Mouse (Mus musculus) forebrain, embryonic 16.5 days (tissue): ENCODE measurements around the gene Cox7a1. TPM values are rescaled to one million over a fixed set of nuclear protein-coding genes. Genes with fewer than 3 reads are reported as not detected.

Source experiments
- ATAC-seq: fragments of 200-750 bp; cut with Nextera tagmentation; 2 replicates; pipeline ENCODE4 v1.8.0; 2017; ENCODE audit warnings: mild to moderate bottlenecking, moderate library complexity
- H3K27ac ChIP-seq: fragments of 300-500 bp; sonication (generic); 2 replicates; pipeline ENCODE4 v1.5.1; 2014; ENCODE audit warnings: low read length, control low read depth
- H3K27me3 ChIP-seq: fragments of 300-500 bp; sonication (generic); replicated peaks from 2 replicates; pipeline ENCODE4 v1.6.1; 2014; ENCODE audit warnings: low read length; ENCODE audit not compliant: control insufficient read depth, insufficient read depth
- H3K36me3 ChIP-seq: fragments of 300-500 bp; sonication (generic); 2 replicates; pipeline ENCODE4 v1.6.1; 2014; ENCODE audit not compliant: control insufficient read depth, insufficient read depth
- H3K4me1 ChIP-seq: fragments of 300-500 bp; sonication (generic); replicated peaks from 2 replicates; pipeline ENCODE4 v1.6.1; 2014; ENCODE audit warnings: low read length; ENCODE audit not compliant: control insufficient read depth, insufficient read depth
- H3K4me2 ChIP-seq: fragments of 300-500 bp; sonication (generic); 2 replicates; pipeline ENCODE4 v1.6.1; 2014; ENCODE audit warnings: mild to moderate bottlenecking, low read length, control low read depth
- H3K4me3 ChIP-seq: fragments of 300-500 bp; sonication (generic); replicated peaks from 2 replicates; pipeline ENCODE4 v1.5.1; 2014; ENCODE audit warnings: mild to moderate bottlenecking, low read length, control low read depth
- H3K9ac ChIP-seq: fragments of 300-500 bp; sonication (generic); replicated peaks from 2 replicates; pipeline ENCODE4 v1.6.1; 2014; ENCODE audit warnings: low read depth, low read length, control low read depth
- H3K9me3 ChIP-seq: fragments of 300-500 bp; sonication (generic); 2 replicates; pipeline ENCODE4 v1.6.1; 2016; ENCODE audit warnings: low read length; ENCODE audit not compliant: control insufficient read depth
- WGBS: fragments of 180-500 bp; shearing (Covaris S2); extraction: QIAGEN DNeasy Blood & Tissue Kit; methylation state at CpG from one replicate; pipeline ENCODE4 v1.1.7; 2014; 5-methylcytosine and 5-hydroxymethylcytosine counted together
- polyA plus RNA-seq: library from polyadenylated mRNA; unstranded; fragments of >200 nt; fragmentation: Nextera tagmentation; extraction: Ambion mirVana; gene quantifications from 2 replicates; pipeline ENCODE4 v1.2.1, GENCODE M21; 2015

Gene Cox7a1
- polyA plus RNA-seq, 1 experiment from 2014 or later: 4.1 TPM

DNA sequence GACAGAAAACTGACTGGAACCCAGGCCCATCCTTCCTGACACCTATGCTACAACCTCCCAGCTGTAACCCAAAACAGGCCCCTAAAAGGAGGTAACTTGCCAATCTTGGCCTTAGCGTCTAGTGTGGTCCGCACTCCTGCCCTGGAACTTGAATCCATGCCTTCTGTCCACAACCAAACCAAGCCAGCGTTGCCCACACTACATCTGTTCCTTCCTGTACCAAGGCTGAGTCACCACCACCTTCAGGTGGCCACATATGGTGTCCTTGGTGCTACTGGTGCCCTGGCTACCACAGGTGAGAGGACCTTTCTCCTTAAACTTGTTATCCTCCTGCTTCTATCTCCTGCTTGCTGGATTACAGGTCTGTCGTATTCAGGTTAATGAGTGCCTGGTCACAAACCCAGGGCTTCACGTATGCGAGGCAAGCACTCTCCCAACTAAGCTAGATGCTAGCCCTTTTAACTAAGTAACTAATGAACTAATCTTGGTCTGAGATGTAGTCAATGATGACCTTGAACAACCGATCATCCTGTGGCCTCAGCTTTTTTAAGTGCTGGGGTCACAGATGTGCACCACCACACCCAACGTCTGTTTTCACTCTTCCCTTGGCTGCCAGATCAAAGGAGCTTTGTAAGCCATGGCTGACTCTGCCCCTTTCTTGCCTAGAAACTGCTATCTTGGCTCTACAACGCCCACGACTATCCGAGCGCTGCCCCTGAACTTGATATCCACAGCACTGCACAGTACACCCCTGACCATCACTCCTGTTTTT, 4.6 kb downstream of the Cox7a1 start:
- WGBS: 88% methylated on average over 12 of the region's 12 CpGs
- H3K4me2 ChIP-seq: no peak overlapping the region

DNA sequence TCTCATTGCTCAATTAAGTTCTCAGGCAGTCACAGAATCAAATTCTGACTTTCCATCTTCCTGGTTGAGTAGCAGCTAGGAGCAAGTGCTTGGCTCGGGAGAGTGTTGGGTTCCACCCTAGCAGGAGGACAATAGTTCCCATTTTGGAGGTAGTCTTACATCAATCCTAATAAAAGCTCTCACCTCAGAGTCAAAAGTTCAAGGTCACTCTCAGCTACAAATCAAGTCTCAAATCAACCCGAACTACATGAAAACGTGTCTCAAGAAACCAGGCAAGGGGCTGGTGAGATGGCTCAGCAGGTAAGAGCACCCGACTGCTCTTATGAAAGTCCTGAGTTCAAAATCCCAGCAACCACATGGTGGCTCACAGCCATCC, 5.2 kb downstream of the Cox7a1 start:
- Histone ChIP-seq H3K27ac (no peak overlapping the region), H3K36me3 (peaks cover 35% of the 10 kb centered on the region), H3K4me3 (no peak overlapping the region), H3K27me3 (no peaks in the 10 kb centered on the region), H3K9ac (no peak overlapping the region), H3K4me2 (no peak overlapping the region), H3K9me3 (no peaks in the 10 kb centered on the region), H3K4me1 (peaks cover 15% of the 10 kb centered on the region)
- WGBS: 87% methylated on average over 4 of the region's 4 CpGs
- no peak for ATAC-seq

More for the DNA sequence above, 4.6 kb downstream of the Cox7a1 start:
- Histone ChIP-seq H3K9ac (no peak overlapping the region), H3K9me3 (no peaks in the 10 kb centered on the region), H3K36me3 (peaks cover 35% of the 10 kb centered on the region), H3K27me3 (no peaks in the 10 kb centered on the region), H3K4me3 (no peak overlapping the region), H3K4me1 (peaks cover 18% of the 10 kb centered on the region), H3K27ac (no peak overlapping the region)
- ATAC-seq: no peak

DNA sequence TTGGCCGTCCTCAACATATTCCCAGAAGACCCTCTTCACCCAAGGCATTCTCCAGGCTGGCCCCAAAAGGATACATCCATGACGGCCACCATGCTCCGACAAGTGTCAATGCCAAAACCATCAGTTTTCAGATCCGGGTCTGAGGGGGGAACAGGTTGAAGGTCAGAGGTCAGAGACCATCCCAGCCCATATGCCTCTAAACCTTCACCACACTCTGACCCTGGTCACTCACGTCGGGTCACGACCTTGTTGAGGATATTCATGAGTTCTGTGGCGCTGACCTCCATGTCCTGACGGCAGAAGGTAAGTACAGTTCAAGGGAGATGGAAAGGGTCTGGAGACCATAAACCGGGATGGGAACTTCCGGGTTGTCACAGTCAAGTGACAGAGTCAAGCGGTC, 8.1 kb downstream of the Cox7a1 start:
- Histone ChIP-seq H3K36me3 (peaks cover 27% of the 10 kb centered on the region), H3K27ac (no peak overlapping the region), H3K4me3 (no peak overlapping the region), H3K9ac (no peak overlapping the region), H3K4me1 (peaks cover 14% of the 10 kb centered on the region), H3K27me3 (no peaks in the 10 kb centered on the region), H3K9me3 (no peaks in the 10 kb centered on the region), H3K4me2 (no peak overlapping the region)
- ATAC-seq: no peak
- WGBS: 93% methylated on average over 12 of the region's 12 CpGs

DNA sequence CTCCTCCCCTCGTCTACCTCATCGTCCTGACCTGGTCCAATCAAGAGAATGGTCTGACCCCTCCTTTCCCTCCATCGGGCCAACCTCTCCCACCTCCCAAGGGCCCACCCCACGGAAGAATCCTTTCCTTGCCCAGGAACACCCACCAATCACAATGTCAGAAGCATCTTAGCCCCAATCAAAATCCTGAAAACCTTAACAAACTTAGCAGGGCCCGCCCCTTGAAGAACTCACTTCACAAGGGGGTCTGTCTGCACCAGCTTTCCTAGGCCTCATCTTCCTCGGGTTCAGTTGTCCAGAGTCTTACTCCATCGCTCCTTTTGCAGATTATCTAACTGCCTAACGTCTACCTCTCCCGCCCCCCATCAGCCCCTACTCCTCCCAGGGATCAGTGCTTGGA, 9.1 kb downstream of the Cox7a1 start:
- peak overlapping the region; percentile 83 for H3K4me3 ChIP-seq
- peaks cover 19% of the 10 kb centered on the region for H3K36me3 ChIP-seq
- H3K4me1 ChIP-seq: peaks cover 14% of the 10 kb centered on the region
- no peaks in the 10 kb centered on the region for H3K27me3 ChIP-seq
- H3K9ac ChIP-seq: peak overlapping the region; percentile 77
- no peaks in the 10 kb centered on the region for H3K9me3 ChIP-seq
- ATAC-seq: no peak
- peak overlapping the region; percentile 68 for H3K4me2 ChIP-seq
- H3K27ac ChIP-seq: no peak overlapping the region
- 15% methylated on average over 9 of the region's 9 CpGs for WGBS

DNA sequence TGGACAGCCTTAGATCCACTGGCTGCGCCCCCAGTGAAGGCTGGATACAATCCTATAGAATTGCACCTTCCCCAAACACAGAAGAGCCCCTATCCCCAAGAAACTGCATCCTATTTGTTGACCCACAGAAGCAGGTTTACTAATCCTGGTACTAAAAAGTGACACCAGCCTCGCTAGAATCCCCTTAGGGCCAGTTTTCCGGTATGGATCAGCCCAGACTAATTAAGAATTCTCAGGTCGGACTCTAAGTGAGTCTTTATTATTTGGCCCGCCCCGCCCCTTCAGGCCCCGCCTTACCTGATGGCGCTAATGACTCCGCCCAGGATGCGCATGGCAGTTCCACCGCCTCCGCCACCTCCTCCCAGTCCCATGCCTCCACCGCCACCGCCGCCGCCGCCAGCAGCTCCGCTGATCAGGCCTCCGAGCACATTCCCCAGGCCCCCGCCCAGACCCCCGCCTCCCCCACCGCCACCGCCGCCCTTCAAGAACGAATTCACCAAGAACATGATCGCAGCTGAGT, 9.7 kb downstream of the Cox7a1 start:
- H3K4me2 ChIP-seq: peak overlapping the region; percentile 68
- H3K4me1 ChIP-seq: peaks cover 20% of the 10 kb centered on the region
- H3K4me3 ChIP-seq: peak overlapping the region; percentile 83
- WGBS: under 1% methylated on average over 23 of the region's 26 CpGs
- peaks cover 15% of the 10 kb centered on the region for H3K36me3 ChIP-seq
- no peaks in the 10 kb centered on the region for H3K27me3 ChIP-seq
- peak overlapping the region; percentile 77 for H3K9ac ChIP-seq
- peak; percentile 70 for ATAC-seq
- no peaks in the 10 kb centered on the region for H3K9me3 ChIP-seq
- peak overlapping the region; percentile 77 for H3K27ac ChIP-seq

DNA sequence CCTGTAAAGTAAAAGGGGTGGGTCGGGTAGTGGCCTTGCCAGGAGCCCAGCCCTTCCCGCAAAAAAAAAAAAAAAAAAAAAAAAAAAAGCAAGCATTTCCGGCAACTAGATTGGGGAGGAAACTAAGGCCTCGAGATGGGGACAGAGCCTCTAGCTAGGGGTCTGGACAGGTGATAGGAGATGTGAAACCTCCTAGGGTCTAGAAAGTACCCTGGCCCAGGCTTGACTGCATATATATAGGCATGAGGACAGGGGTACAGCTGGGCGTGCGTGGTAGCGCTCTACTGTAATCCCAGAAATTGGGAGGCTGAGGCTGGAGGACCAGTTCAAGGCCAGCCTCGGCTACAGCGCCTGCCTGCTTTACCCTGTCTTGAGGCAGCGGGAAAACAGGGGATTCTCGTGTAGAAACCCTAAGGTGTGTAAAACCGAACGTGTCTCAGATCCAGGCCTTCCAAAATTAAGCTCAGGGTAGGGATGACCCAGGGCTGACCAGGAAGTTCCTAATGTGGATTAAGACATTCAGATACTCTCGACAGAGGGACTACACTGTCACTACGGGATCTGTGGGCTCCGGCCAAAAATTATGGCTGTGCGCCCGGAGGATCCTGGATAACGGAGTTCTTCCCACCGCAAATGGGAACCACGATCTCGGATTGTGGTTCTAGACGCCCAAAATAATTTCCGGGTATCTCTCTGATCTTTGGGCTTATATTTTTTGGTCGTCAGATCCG, 10.3 kb downstream of the Cox7a1 start:
- Histone ChIP-seq H3K27ac (peak overlapping the region; percentile 77), H3K4me1 (peaks cover 23% of the 10 kb centered on the region), H3K27me3 (no peaks in the 10 kb centered on the region), H3K4me2 (peak overlapping the region; percentile 68), H3K9ac (peak overlapping the region; percentile 77), H3K4me3 (peak overlapping the region; percentile 83), H3K36me3 (peaks cover 13% of the 10 kb centered on the region), H3K9me3 (no peaks in the 10 kb centered on the region)
- peak; percentile 27 for ATAC-seq
- WGBS: under 1% methylated on average over 26 of the region's 26 CpGs

DNA sequence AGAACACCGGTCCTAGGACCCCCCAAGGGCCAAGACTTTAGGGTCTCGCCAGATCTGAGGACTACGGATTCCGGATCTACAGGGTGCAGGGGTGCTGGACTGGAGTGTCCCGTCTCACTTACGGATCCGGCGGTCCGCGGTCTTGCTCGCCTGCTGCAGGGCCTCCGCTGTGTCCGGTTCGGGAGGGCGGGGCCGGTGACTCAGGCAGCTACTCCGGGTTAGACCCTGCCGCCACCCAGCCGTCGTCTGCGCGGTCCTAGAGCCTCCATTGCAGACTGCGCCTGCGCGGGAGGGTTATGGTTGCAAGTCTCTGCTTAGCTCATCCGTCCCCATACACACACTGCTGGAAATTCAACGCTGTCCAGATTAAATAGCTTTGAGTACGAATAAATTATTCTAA, 10.9 kb downstream of the Cox7a1 start:
- WGBS: under 1% methylated on average over 28 of the region's 28 CpGs
- peak overlapping the region; percentile 77 for H3K27ac ChIP-seq
- H3K4me1 ChIP-seq: peaks cover 23% of the 10 kb centered on the region
- H3K36me3 ChIP-seq: peaks cover 11% of the 10 kb centered on the region
- H3K4me3 ChIP-seq: peak overlapping the region; percentile 83
- H3K9ac ChIP-seq: peak overlapping the region; percentile 77
- peak overlapping the region; percentile 68 for H3K4me2 ChIP-seq
- no peaks in the 10 kb centered on the region for H3K9me3 ChIP-seq
- no peaks in the 10 kb centered on the region for H3K27me3 ChIP-seq
- ATAC-seq: peak; percentile 88

DNA sequence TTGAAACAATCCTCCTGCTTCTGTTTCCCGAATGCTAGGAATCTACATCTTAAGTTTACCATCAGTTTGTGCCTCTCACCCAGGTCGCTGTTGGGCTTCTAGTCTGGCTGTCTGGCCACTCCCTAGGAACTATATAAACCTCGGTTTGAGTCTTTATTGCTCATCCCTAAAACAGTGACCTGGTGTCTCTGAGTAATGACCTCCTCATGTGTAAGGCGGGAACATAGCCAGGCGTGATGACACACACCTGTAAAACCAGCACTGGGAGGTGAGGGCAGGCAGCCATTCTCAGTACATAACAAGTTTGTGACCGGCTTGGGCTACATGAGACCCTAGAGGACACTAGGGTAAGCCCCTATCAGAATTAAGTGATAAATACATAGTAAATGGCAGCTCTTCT, 11.5 kb downstream of the Cox7a1 start:
- no peak for ATAC-seq
- Histone ChIP-seq H3K36me3 (peaks cover 8% of the 10 kb centered on the region), H3K27ac (no peak overlapping the region), H3K27me3 (no peaks in the 10 kb centered on the region), H3K9me3 (no peaks in the 10 kb centered on the region), H3K4me3 (peak overlapping the region; percentile 83; the same call in 1 of the 2 replicates), H3K9ac (no peak overlapping the region), H3K4me2 (peak overlapping the region; percentile 68), H3K4me1 (peaks cover 23% of the 10 kb centered on the region)
- WGBS: 78% methylated on average over 6 of the region's 6 CpGs

DNA sequence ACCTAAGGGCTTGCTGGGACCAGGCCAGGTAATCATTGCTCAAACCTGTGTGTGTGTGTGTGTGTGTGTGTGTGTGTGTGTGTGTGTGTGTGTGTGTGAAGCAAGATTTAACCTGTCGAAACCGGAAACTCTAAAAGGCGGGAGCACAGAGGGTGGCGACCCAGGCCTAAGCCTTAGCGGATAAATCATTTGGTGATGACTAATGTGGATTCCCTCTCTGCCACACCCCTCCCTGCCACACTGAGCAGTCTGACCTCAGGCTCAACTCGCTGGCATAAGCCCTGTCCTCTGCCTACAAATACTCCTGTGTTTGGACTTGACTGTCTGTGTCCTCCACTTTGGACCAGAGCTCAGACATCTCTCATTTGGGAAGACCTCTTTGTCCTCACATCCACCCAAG, 12.2 kb downstream of the Cox7a1 start:
- Histone ChIP-seq H3K9ac (no peak overlapping the region), H3K9me3 (no peaks in the 10 kb centered on the region), H3K4me2 (no peak overlapping the region), H3K27me3 (no peaks in the 10 kb centered on the region), H3K4me1 (peaks cover 23% of the 10 kb centered on the region), H3K4me3 (no peak overlapping the region), H3K36me3 (peaks cover 6% of the 10 kb centered on the region; the same call in 1 of the 2 replicates), H3K27ac (no peak overlapping the region)
- WGBS: 84% methylated on average over 6 of the region's 6 CpGs
- no peak for ATAC-seq
